8 mouse cellular contexts compared by ENCODE assay signal in the genomic region with DNA sequence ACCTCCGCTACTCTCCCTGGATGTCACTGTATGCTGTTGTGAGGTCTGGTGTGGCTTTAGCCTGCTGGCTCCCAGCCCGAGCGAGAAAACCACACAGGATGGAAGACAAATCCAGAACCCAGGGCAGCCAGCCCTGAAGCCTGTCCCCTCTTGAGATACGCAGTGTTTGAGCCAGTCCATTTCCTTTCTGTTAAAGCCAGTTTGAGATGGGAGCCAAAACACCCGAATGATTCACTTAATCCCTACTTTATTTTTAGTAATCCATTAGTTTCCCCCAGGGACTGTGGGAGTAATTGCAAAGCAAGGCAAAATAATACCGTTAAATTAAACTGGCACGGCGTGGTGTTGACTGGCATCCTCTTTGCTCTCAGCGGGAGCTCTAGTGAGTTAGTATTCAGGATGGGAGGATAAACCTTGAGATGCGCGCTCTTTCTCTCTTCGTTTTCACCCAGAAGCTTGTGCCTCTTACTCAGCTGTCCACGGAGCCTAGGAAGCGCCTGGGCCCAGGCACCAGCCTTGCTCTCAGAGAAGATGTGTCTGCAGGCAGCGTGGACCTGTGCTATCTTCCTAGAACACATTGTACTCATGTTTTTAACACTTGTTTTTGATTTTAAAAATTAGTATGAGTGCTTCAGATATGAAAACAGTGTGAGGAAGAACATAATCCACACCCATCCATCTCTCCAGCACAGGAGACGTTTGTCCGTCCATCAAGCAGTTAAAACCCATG.
DNase-seq lines count a peak whose midpoint lies in the region; ATAC-seq and TF ChIP-seq lines count a peak whose summit lies in the region.

No protein-coding gene starts in this region.

- TF ChIP-seq EP300 in liver, postnatal 0 days (IDR thresholded peaks at IDR 0.05; ENCODE audit: low read depth): no peak

- H3K27ac ChIP-seq in embryonic facial prominence, embryonic 14.5 days (replicated peaks; ENCODE audit: low read depth, low read length): no peak overlapping the region
- no peak overlapping the region for H3K27ac ChIP-seq in embryonic facial prominence, embryonic 10.5 days (replicated peaks)
- peak overlapping the region; percentile 64 for H3K27ac ChIP-seq in neural tube, embryonic 13.5 days (replicated peaks)
- H3K27ac ChIP-seq in heart, embryonic 10.5 days: peak overlapping the region; percentile 42; the same call in 1 of the 2 replicates
- no peak overlapping the region for H3K27ac ChIP-seq in liver, postnatal 0 days (ENCODE audit: low read depth)

- H3K4me1 ChIP-seq in embryonic facial prominence, embryonic 14.5 days (ENCODE audit: control insufficient read depth, insufficient read depth, low read length): no peaks in the 10 kb centered on the region; the same call in 1 of the 2 replicates
- H3K4me1 ChIP-seq in embryonic facial prominence, embryonic 10.5 days: peaks cover 3% of the 10 kb centered on the region; the same call in 1 of the 2 replicates
- peaks cover 14% of the 10 kb centered on the region for H3K4me1 ChIP-seq in neural tube, embryonic 13.5 days (replicated peaks)
- peaks cover 19% of the 10 kb centered on the region for H3K4me1 ChIP-seq in heart, embryonic 10.5 days
- H3K4me1 ChIP-seq in liver, postnatal 0 days (ENCODE audit: insufficient read depth): no peaks in the 10 kb centered on the region

- no peak overlapping the region for H3K4me3 ChIP-seq in embryonic facial prominence, embryonic 14.5 days (ENCODE audit: low read depth, low read length)
- no peak overlapping the region for H3K4me3 ChIP-seq in embryonic facial prominence, embryonic 10.5 days
- H3K4me3 ChIP-seq in neural tube, embryonic 13.5 days: no peak overlapping the region
- H3K4me3 ChIP-seq in heart, embryonic 10.5 days: no peak overlapping the region
- H3K4me3 ChIP-seq in liver, postnatal 0 days (ENCODE audit: low read depth, low read length): no peak overlapping the region

- no peaks in the 10 kb centered on the region for H3K36me3 ChIP-seq in embryonic facial prominence, embryonic 14.5 days (ENCODE audit: control insufficient read depth, insufficient read depth, low read length)
- peaks cover 13% of the 10 kb centered on the region for H3K36me3 ChIP-seq in embryonic facial prominence, embryonic 10.5 days (replicated peaks)
- no peaks in the 10 kb centered on the region for H3K36me3 ChIP-seq in neural tube, embryonic 13.5 days
- H3K36me3 ChIP-seq in heart, embryonic 10.5 days: no peaks in the 10 kb centered on the region
- no peaks in the 10 kb centered on the region for H3K36me3 ChIP-seq in liver, postnatal 0 days (replicated peaks; ENCODE audit: insufficient read depth, low read length)

- H3K9me3 ChIP-seq in embryonic facial prominence, embryonic 14.5 days (ENCODE audit: control insufficient read depth, low read length): no peaks in the 10 kb centered on the region
- no peaks in the 10 kb centered on the region for H3K9me3 ChIP-seq in embryonic facial prominence, embryonic 10.5 days
- no peaks in the 10 kb centered on the region for H3K9me3 ChIP-seq in neural tube, embryonic 13.5 days
- H3K9me3 ChIP-seq in heart, embryonic 10.5 days: no peaks in the 10 kb centered on the region
- no peaks in the 10 kb centered on the region for H3K9me3 ChIP-seq in liver, postnatal 0 days (ENCODE audit: low read length)

- peak; percentile 37; the same call in 1 of the 2 replicates for ATAC-seq in embryonic facial prominence, embryonic 14.5 days (ENCODE audit: low read depth)
- ATAC-seq in neural tube, embryonic 13.5 days (ENCODE audit: low read depth): peak; percentile 77; the same call in 1 of the 2 replicates
- peak; percentile 78 for ATAC-seq in megakaryocyte-erythroid progenitor cell, adult 5-6 weeks (replicated peaks; ENCODE audit: low FRiP score, low TSS enrichment, poor library complexity, severe bottlenecking)
- no peak for ATAC-seq in liver, postnatal 0 days

- WGBS in embryonic facial prominence, embryonic 14.5 days: 65% methylated on average over 17 of the region's 17 CpGs
- 73% methylated on average over 17 of the region's 17 CpGs for WGBS in embryonic facial prominence, embryonic 10.5 days
- 56% methylated on average over 17 of the region's 17 CpGs for WGBS in neural tube, embryonic 13.5 days
- 72% methylated on average over 17 of the region's 17 CpGs for WGBS in heart, embryonic 10.5 days
- WGBS in liver, postnatal 0 days (ENCODE audit: insufficient replicate concordance): 76% methylated on average over 17 of the region's 17 CpGs

- no peaks in the 10 kb centered on the region for H3K27me3 ChIP-seq in embryonic facial prominence, embryonic 14.5 days (replicated peaks; ENCODE audit: control insufficient read depth, insufficient read depth, low read length)
- H3K27me3 ChIP-seq in embryonic facial prominence, embryonic 10.5 days (replicated peaks; ENCODE audit: low read depth, poor library complexity, severe bottlenecking): no peaks in the 10 kb centered on the region
- no peaks in the 10 kb centered on the region for H3K27me3 ChIP-seq in neural tube, embryonic 13.5 days
- no peaks in the 10 kb centered on the region for H3K27me3 ChIP-seq in heart, embryonic 10.5 days (ENCODE audit: insufficient read depth, poor library complexity, severe bottlenecking)
- H3K27me3 ChIP-seq in liver, postnatal 0 days (ENCODE audit: insufficient read depth, low read length): no peaks in the 10 kb centered on the region

- H3K9ac ChIP-seq in embryonic facial prominence, embryonic 14.5 days (ENCODE audit: low read depth, low read length): no peak overlapping the region
- H3K9ac ChIP-seq in neural tube, embryonic 13.5 days: no peak overlapping the region
- no peak overlapping the region for H3K9ac ChIP-seq in liver, postnatal 0 days (replicated peaks)

- no peak overlapping the region for H3K4me2 ChIP-seq in embryonic facial prominence, embryonic 14.5 days (ENCODE audit: low read depth, low read length)
- no peak overlapping the region for H3K4me2 ChIP-seq in neural tube, embryonic 13.5 days
- H3K4me2 ChIP-seq in liver, postnatal 0 days (ENCODE audit: low read depth, low read length): no peak overlapping the region

- peak; percentile 35 for DNase-seq in embryonic facial prominence, embryonic 14.5 days (ENCODE audit: low spot score)
- no peak for DNase-seq in embryonic facial prominence, embryonic 10.5 days (ENCODE audit: low spot score)
- DNase-seq in neural tube, embryonic 10.5 days (ENCODE audit: extremely low spot score, low spot score): no peak
- no peak for DNase-seq in heart, embryonic 10.5 days (ENCODE audit: low spot score)
- no peak for DNase-seq in liver, postnatal 0 days
- DNase-seq in embryo, embryonic 11 days: no peak

- no peak for TF ChIP-seq CTCF in liver, postnatal 0 days (IDR thresholded peaks at IDR 0.05; ENCODE audit: low read depth)

Comparison
In these comparisons a context has a peak if more than half of its experiments do, and no peak if none do; other contexts are left out.
1. H3K27ac ChIP-seq: peak in neural tube, embryonic 13.5 days (single experiment) and heart, embryonic 10.5 days (single experiment); none in embryonic facial prominence, embryonic 14.5 days (single experiment), embryonic facial prominence, embryonic 10.5 days (single experiment) and liver, postnatal 0 days (single experiment).